Mouse (Mus musculus): ENCODE results near the gene Rhox11.
"Not testable (repeated sequence)": the region's sequence is repeated elsewhere in the genome, so short reads cannot be mapped to it uniquely, and the experiment has no call there.

The Rhox11 gene

GRCm38 (mm10) chrX:38085041-38085440, at the start of gene Rhox11:
Rhox11 (minus strand) TSS chrX:38085141.
- no peak for DNase-seq

- DNase-seq = no peak
These were observed 36.5 kb upstream of the Rhox11 start for GRCm38 (mm10) chrX:38121478-38121877.

- no peak for DNase-seq
These were observed 36.0 kb upstream of the Rhox11 start, which contains the start of gene Rhox13 for GRCm38 (mm10) chrX:38120982-38121381. Rhox13 (plus strand) TSS chrX:38121219.

- no peak for DNase-seq
These were observed 25.9 kb upstream of the Rhox11 start, which contains the start of gene Rhox12 for GRCm38 (mm10) chrX:38110807-38111206. Rhox12 (minus strand) TSS chrX:38110907.

GRCm38 (mm10) chrX:38084226-38084625, 715 bp downstream of the Rhox11 start:
- DNase-seq = no peak

- DNase-seq = no peak
These were observed 18.8 kb downstream of the Rhox11 start, which contains the start of gene Rhox10 for GRCm38 (mm10) chrX:38066175-38066574. Rhox10 (plus strand) TSS chrX:38066475.

GRCm38 (mm10) chrX:38061544-38061943, 23.4 kb downstream of the Rhox11 start:
- no peak for DNase-seq

GRCm38 (mm10) chrX:38043014-38043413, 41.9 kb downstream of the Rhox11 start, which contains the start of gene Btg1-ps2:
Btg1-ps2 (minus strand) TSS chrX:38043114.
- not testable (repeated sequence) for DNase-seq

GRCm38 (mm10) chrX:38039666-38040065, 45.3 kb downstream of the Rhox11 start:
- DNase-seq = no peak

- no peak for DNase-seq
These were observed 51.1 kb downstream of the Rhox11 start for GRCm38 (mm10) chrX:38033841-38034240.
